Mouse (Mus musculus) heart, postnatal 4 days (tissue): ENCODE measurements at regions not wholly inside any gene's neighbourhood (a gene's known extent, or its start where the extent isn't known, plus 50 kb on each side); places are given as distances from the start of the nearest gene placed in this dataset.
A peak's percentile ranks its signal among the peaks of the same experiment; 100 is the strongest.

Source experiments
- DNase-seq: peaks from one replicate; pipeline ENCODE4 v3.0.0; 2021

DNA sequence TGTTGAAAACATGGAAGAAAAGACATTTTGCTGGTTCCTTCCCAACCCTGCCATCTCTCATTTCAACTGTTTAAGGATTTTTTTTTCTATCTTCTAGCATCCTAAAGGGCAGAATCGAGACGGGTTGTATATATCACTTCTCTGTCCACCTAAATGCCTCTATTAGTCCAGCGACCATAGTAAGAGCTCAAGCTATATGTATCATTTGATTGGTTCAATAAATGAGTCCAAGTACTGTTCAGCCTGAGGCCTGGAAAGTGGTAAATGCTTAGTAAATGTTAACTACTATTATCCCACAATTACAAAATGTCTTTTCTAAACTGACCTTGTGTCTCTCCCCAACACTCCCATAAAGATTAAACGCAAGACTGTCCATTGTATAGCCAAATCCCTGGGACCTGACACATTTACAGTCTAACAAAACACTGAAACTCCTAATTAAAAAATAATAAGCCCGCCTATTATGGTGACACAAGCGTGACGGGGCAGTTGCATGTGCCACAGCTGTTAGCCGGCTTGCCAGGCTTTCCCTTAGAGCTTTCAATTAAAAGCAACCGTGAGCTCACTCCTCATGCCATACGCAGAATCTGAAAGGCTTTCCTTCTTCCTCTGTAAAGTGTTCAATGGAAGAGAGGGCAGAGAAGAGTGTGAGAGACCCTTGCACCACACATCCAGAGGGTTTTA, 336.7 kb upstream of the Tenm4 start:
- no peak for DNase-seq

DNA sequence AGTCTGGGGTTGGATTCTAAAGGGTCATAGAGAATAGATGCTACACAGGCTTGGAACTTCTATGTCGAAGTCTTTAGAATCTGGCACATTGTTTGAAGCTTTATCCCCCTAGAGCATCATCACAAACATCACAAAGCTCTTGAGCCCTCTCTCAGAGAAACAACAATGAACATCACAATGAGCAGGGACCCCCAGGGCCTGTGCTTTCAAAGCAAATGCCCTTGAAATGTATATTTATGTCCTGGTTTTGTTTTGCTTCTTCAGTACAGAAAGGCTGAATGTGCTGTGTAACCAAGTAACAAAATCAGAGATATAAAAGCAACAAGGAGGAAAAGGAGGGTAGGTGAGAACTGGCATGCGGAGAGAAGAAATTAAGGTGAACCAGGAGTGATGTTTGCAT, 330.6 kb upstream of the Tenm4 start:
- DNase-seq, result no peak

- no peak for DNase-seq
Measured at GRCm38 (mm10) chr7:95849874-95850273, 321.2 kb upstream of the Tenm4 start.

- DNase-seq, result no peak
Measured at GRCm38 (mm10) chr7:95852630-95853029, 318.4 kb upstream of the Tenm4 start.

GRCm38 (mm10) chr7:95853225-95853812, 317.7 kb upstream of the Tenm4 start:
- no peak for DNase-seq

DNA sequence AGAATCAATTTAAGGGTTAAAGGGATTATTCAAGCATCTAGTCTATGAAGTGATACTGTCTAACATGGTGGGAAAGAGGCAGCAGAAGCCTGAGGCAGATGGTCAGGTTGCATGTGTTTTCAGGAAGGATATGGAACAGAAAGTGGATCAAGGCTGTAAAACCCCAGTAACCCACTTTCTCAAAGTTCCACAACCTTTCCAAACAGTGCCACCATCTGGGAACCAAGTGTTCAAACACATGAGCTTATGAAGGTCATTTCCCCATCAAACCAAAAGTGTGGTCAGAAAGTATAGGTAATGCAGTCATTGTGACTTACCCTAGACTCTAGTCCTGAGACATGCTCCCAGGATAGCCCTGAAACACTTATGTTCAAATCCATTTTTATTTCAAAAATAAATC, 312.8 kb upstream of the Tenm4 start:
- DNase-seq, result no peak

GRCm38 (mm10) chr7:95864233-95864632, 306.8 kb upstream of the Tenm4 start:
- DNase-seq, result no peak

GRCm38 (mm10) chr7:95865270-95865669, 305.8 kb upstream of the Tenm4 start:
- DNase-seq, result no peak

- no peak for DNase-seq
Measured at GRCm38 (mm10) chr7:95868753-95869152, 302.3 kb upstream of the Tenm4 start.

GRCm38 (mm10) chr7:95880576-95881267, 290.3 kb upstream of the Tenm4 start:
- no peak for DNase-seq

- no peak for DNase-seq
Measured at GRCm38 (mm10) chr7:95901524-95901923, 269.5 kb upstream of the Tenm4 start.

DNA sequence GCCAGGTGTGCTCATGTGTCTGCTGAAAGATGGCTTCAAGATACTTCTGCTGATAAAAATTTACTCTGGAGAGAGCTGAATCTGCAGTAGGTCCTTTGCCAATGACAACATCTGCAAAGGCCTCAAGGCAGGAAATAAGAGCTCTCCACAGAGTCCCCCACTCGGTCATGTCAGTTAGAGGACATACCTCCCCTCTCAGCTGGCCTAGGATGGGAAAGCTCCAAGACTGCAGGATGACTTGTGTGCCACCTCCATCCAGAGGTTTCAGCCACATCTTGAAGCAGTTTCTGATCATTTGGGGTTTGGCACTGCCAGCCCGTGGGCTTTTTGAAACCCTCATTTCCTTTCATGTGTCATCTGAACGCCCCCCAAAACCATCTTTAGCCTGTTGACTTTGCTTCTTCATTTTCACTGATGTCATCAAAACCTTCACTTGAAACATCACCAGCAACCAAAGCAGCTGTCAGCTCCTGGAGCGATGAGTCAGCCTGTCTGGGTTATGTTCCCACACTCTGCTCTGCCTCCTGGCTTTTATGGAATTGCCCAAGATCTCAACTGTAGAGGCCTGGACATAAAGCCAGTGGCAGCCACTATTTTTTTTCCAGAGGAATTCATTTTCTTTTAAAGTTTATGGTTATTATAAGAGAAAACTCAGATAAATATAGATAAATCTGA, 256.5 kb upstream of the Tenm4 start:
- peak; percentile 8 for DNase-seq

- DNase-seq, result no peak
Measured at GRCm38 (mm10) chr7:95919932-95920331, 251.1 kb upstream of the Tenm4 start.

DNA sequence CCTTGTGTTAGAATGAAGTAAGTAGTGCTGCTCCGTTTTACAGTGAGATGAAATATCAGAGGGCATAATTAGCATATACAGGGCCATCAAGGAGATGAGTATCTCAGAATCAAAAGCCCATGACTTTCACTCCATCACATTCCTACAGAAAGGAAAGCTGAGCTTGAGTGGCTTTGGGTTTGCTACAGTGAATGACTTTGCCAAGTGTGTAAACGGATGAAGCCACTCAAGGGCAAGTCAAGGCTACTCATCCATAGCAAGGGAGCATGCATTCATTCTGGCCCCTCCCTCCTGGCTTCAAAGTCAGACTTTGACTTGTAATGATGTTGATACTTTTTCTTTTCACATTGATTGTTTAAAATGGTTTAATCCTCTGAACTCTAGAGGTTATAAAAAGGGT, 246.2 kb upstream of the Tenm4 start:
- DNase-seq, result no peak

GRCm38 (mm10) chr7:95926119-95927039, 244.7 kb upstream of the Tenm4 start:
- no peak for DNase-seq

- DNase-seq, result no peak
Measured at GRCm38 (mm10) chr7:95936599-95936998, 234.4 kb upstream of the Tenm4 start.

- DNase-seq, result no peak
Measured at GRCm38 (mm10) chr7:95943420-95943819, 227.6 kb upstream of the Tenm4 start.

GRCm38 (mm10) chr7:95952395-95952794, 218.7 kb upstream of the Tenm4 start:
- DNase-seq, result no peak

DNA sequence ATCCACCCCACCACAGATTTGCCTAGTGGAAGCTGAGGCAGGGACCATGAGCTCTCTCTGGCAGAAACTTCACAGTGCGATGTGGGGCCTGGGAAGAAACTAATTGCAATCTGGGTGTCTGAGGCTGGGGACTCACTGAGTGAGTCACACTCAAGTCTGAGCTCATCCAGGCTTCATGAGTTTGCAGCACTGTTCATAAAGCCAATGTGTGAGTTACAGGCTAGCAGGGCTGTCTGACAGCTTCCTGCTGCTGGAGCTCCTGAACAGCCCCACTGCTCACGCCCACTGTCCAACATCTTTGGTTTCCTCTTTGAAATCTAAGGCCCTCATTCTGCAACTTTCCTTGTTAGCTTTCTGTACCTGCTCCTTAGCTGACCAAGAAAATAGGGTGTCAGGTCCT, 216.5 kb upstream of the Tenm4 start:
- DNase-seq, result no peak

GRCm38 (mm10) chr7:95955119-95955518, 215.9 kb upstream of the Tenm4 start:
- DNase-seq, result no peak

GRCm38 (mm10) chr7:95959068-95959467, 212.0 kb upstream of the Tenm4 start:
- no peak for DNase-seq

DNA sequence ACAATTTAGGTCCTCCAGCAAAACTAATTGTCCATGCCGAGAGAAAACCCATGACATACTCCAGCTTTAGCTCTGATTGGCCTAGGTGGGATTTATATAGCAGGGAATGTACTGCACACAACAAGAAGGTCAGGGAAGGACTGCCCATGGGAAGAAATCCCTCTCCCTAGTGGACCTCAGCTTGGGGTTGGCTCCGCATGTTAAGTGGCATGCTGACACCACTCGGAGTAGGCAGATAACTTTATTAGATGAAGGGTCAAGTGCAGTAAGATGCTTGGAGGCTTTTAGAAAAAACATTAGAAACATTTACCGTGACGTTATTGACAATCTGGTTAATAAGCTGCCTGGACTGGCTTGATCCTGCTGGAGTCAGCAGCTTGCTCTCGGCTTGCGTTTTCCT, 199.2 kb upstream of the Tenm4 start:
- no peak for DNase-seq
